Mouse (Mus musculus) ovary, postnatal 36 days (tissue): Measurements from ENCODE around the gene Slc25a24.

Source experiments
- DNase-seq: peaks from one replicate; pipeline ENCODE4 v3.0.0; 2022; ENCODE audit warnings: low spot score, mixed read lengths

Gene Slc25a24

GRCm38 (mm10) chr3:109122641-109123530 lies at the start of gene Slc25a24:
TSS of gene Slc25a24 (plus strand) at chr3:109123149.
- DNase-seq, result peak; percentile 66

GRCm38 (mm10) chr3:109080169-109080568 lies 42.8 kb upstream of the Slc25a24 start, which contains the start of gene Slc25a54:
TSS of gene Slc25a54 (plus strand) at chr3:109080469.
- DNase-seq, result no peak

GRCm38 (mm10) chr3:109084418-109084817 lies 38.5 kb upstream of the Slc25a24 start:
- DNase-seq, result no peak

- no peak for DNase-seq
Observed at GRCm38 (mm10) chr3:109088460-109088859, 34.5 kb upstream of the Slc25a24 start.

- no peak for DNase-seq
Observed at GRCm38 (mm10) chr3:109104702-109105101, 18.2 kb upstream of the Slc25a24 start.

GRCm38 (mm10) chr3:109117136-109117535 lies 5.8 kb upstream of the Slc25a24 start:
- no peak for DNase-seq

GRCm38 (mm10) chr3:109119562-109119961 lies 3.4 kb upstream of the Slc25a24 start:
- DNase-seq, result no peak

GRCm38 (mm10) chr3:109119973-109120372 lies 3.0 kb upstream of the Slc25a24 start:
- DNase-seq, result no peak

- peak; percentile 11 for DNase-seq
Observed at GRCm38 (mm10) chr3:109123531-109123981, 607 bp downstream of the Slc25a24 start.

GRCm38 (mm10) chr3:109124091-109124490 lies 1.1 kb downstream of the Slc25a24 start:
- DNase-seq, result no peak

- no peak for DNase-seq
Observed at GRCm38 (mm10) chr3:109125531-109125930, 2.6 kb downstream of the Slc25a24 start.

- DNase-seq, result no peak
Observed at GRCm38 (mm10) chr3:109129768-109130167, 6.8 kb downstream of the Slc25a24 start.

GRCm38 (mm10) chr3:109132966-109133365 lies 10.0 kb downstream of the Slc25a24 start:
- DNase-seq, result no peak

- DNase-seq, result no peak
Observed at GRCm38 (mm10) chr3:109134036-109134435, 11.1 kb downstream of the Slc25a24 start.

GRCm38 (mm10) chr3:109135352-109135751 lies 12.4 kb downstream of the Slc25a24 start:
- no peak for DNase-seq

GRCm38 (mm10) chr3:109152561-109152960 lies 29.6 kb downstream of the Slc25a24 start:
- no peak for DNase-seq

GRCm38 (mm10) chr3:109153410-109153809 lies 30.5 kb downstream of the Slc25a24 start:
- no peak for DNase-seq

GRCm38 (mm10) chr3:109155926-109156669 lies 33.1 kb downstream of the Slc25a24 start:
- DNase-seq, result no peak

GRCm38 (mm10) chr3:109157481-109157880 lies 34.5 kb downstream of the Slc25a24 start:
- no peak for DNase-seq

- no peak for DNase-seq
Observed at GRCm38 (mm10) chr3:109164088-109164487, 41.1 kb downstream of the Slc25a24 start.

- DNase-seq, result no peak
Observed at GRCm38 (mm10) chr3:109164644-109165043, 41.7 kb downstream of the Slc25a24 start.

GRCm38 (mm10) chr3:109165214-109165829 lies 42.4 kb downstream of the Slc25a24 start:
- no peak for DNase-seq
